Mouse (Mus musculus) adrenal gland, postnatal 4 days (tissue): ENCODE measurements around the gene Cxcr3. TPM values are rescaled to one million over a fixed set of nuclear protein-coding genes. Genes with fewer than 3 reads are reported as not detected.
A peak's percentile ranks its signal among the peaks of the same experiment; 100 is the strongest.

Experiments used
- DNase-seq, 2 experiments: peaks; one replicate each; pipeline ENCODE4 v3.0.0; 2021 to 2022; ENCODE audit warnings: low spot score in 2 of 2, mixed read lengths in 2 of 2
- long read RNA-seq, 2 experiments: library from polyadenylated mRNA; stranded (forward); transcript quantifications; one replicate each; pipeline ENCODE4 v2.0.0; 2021
- total RNA-seq, 2 experiments: library from RNA; stranded (reverse); gene quantifications; 2 replicates each; pipeline ENCODE4 v1.2.3; 2021

Gene Cxcr3
- total RNA-seq, result under 1 TPM; 0.17 to 0.71 TPM
- long read RNA-seq, experiment 1, result 0 reads
- long read RNA-seq, experiment 2, result 0 reads

DNA sequence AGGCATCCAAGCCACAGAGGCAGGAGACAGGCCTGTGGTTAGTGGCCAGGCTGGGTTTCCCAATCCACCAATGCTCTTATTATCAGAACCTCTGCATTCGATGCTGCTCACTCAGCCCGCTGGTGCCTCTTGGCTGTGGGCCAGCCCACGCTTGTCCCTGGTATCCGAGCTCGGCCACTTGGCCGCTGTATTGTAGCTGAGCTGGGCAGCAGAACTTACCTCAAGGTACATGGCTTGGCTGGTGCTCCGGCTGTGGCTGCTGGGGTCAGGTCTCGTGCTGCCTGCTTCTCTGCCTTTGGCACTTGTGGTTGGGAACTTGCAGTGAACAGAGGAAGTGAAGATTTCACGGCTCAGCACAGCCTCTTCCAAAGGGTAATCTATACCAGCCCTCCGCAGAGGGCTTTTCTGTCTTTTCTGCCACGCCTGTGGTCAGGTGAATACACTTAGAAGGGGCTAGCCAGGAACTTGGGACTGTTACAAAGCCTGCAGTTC is at the start of gene Cxcr3:
Gene Cxcr3 (minus strand): TSS at position 442 of the 492 bp plus-strand sequence.
- DNase-seq, result peak in 1 of 2 experiments; percentile 10

DNA sequence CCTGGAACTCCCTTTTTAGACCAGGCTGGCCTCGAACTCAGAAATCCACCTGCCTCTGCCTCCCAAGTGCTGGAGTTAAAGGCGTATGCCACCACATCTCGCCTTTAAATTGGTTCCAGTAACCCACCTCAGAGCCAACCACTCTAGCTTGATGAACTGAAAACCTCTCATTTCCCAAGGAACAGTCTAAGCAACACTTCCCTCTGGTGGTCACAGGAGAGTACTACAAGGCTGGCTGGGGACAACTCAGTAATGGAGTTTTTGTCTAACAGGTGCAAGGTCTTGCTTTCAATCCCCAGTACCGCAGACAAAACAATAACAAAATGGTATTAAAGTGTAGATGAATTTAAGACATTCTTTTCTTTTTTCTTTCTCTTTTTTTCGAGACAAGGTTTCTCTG is 38.0 kb upstream of the Cxcr3 start:
- peak in 1 of 2 experiments; percentile 3 for DNase-seq

DNA sequence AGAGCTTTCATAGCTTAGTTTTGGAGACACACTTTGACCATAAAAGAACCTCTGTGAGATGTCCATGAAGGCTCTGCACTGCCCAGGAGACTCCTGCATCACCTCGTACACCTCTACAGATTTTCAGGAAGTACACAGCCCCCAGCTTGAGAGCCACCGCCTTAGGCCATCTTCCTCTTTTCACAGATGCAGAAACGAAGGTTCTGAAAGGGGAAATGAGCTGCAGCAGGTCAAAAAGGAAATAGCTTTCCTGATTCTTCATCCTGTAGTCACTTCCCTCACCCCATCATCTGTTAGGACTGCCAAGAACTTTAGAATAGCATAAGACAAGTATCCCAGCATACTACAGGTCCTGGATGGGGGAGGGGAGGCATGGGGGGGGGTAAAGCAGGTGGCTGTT is 36.2 kb upstream of the Cxcr3 start:
- no peak for DNase-seq

DNA sequence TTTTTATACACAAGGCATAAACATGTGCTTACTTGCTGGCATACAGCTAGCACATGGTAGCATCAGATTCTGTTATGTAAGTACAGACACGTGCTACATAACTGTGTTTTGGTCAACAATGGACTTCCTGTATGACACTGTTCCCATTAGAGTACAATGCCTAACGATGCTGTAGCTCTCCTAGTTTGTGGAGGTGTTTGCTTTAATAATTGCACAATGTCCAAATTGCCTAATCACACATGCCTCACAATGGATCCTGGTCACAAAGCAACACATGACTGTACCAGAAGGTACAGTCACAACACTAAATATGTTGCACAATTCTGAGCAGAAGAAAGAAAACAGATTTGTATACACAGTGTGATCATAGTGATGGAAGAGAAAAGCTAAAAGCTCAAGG is 35.4 kb upstream of the Cxcr3 start:
- DNase-seq, result no peak

DNA sequence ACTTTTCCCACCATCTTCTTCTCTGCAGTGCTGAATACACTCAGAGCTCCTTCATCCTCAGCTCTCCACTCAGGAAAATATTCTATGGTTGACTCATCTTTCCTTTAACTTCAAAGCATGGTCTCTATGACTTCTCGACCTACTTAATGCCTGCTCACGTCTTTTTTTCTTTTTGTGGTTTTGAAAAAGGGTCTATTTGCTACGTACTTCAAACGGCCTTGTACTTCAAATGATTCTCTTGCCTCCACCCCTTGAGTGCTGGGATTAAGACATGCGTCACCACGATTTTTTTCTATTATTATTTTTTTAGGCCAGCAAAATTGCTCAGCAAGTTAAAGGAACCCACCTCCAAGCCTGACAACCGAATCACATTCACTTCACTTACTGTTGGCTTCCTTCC is 33.2 kb upstream of the Cxcr3 start:
- DNase-seq, result no peak

DNA sequence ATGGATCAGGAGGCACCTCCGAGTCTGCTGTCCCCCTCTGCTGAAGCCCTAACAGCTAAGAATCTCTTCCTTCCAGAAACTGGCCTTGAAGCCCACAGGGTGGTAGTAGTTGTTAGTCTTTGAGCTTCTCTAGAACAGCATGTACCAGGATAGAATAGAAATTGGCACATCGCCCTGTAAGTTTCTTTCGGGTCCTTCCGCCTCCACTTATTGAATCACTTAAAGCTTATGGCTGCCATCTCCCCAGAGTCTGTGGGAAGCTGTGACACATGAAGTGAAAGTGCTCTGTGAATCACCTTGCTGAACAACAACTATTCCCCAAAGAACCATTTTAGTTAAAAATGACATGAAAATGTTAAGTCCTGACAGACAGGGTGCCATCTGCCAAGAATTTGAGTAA is 31.0 kb upstream of the Cxcr3 start:
- no peak for DNase-seq

DNA sequence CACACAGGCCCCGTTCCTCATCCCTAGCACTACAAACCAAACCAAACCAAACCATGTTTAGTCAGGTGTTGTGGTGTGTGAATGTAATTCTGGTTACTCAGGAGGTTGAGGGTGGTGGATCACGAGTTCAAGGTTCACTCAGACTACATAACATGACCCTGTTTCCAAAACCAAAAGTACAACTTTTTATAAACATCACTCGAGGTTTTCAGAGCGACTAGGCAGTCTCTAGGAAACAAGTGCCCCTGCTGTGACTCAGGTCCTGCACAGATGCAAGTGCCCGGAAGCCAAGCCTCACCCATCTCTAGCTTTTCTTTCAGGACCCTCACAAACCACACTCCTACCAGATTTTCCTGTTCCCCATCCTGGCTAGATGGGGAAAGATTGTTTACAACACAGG is 30.6 kb upstream of the Cxcr3 start:
- no peak for DNase-seq

DNA sequence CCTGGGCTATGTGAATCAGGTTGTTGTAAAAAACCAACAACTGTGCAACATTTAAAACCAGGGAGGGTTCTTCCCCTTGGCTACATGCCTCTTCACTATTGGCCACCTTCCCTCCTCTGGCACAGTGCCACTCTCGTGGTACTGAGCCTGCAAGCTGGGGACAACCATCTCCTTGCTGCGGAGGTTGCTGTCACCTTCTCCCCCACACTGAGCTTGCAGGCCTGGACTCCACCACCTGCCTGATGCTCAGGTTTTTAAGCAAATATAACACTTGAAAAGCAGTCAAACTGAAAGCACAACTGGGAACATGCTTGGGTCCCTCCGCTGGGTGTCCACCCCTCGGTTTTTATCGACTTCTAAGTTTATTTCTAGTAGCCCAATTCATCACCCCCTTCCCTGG is 20.4 kb upstream of the Cxcr3 start:
- no peak for DNase-seq

DNA sequence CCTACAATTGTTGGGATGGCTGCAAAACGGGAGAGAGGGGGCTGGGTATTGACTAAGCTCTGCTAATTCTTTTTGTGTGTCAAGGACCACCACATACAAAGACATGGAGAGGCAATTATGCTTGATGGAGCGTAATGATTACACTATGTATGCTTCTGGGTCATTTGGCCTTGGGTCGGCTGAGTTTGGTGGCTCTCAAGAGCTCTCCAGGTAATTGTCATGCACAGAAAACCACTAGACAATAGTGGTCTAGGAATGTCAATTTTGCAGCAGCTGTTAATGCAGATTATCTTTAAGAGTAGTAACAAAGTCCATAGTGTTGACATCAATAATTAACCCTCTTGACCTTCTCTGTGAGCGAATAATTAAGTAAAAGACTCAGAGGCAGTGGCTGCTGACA is 16.1 kb upstream of the Cxcr3 start:
- no peak for DNase-seq

DNA sequence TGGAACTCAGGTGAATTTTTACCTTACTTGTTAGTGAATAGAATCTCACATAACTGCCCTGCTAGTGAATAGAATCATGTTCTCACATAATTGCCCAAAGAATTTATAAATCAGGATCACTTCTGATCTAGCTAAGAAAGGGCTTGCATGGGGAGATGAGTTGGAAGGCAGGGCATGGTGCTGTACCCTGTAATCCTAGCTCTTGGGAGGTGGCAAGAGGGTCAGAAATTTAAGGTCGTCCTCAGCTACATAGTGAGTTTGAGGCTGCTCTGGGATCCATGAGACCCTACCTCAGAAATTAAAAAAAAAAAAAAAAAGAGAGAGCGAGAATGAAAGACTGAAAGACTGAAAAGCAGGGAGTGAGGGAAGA is 7.0 kb upstream of the Cxcr3 start:
- DNase-seq, result no peak

DNA sequence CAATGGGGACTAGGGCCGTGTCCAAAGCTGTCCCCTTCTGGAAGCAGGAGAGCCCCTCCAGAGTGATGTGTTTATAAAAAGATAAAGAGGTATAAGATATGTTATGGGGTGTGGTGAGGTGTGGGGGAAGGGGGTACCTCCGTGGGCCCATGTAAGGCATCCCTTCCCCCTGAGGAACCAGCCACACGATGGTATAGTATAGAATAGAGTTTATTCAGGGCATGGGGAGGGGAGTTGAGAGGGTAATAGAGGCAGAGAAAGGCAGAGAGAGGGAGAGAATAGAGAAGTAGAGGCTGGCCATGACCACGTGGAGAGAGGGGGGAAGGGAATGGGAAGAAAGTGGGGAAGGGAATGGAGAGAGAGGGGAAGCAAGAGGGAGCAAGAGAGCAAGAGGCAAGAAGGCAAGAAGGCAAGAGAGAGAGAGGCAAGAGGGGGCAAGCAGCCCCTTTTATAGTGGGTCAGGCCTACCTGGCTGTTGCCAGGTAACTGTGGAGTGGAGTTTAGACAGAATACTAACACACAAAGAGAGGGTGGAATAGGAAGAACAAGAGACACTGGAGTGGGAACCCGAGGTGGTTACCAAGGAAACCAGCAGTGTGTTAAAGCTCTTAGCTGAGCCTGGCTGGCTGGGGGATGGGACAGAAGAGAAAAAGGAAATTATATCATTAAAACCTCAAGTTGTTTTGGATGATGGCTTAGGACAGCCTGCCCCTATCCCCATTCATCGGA is 6.4 kb upstream of the Cxcr3 start:
- DNase-seq, result no peak

DNA sequence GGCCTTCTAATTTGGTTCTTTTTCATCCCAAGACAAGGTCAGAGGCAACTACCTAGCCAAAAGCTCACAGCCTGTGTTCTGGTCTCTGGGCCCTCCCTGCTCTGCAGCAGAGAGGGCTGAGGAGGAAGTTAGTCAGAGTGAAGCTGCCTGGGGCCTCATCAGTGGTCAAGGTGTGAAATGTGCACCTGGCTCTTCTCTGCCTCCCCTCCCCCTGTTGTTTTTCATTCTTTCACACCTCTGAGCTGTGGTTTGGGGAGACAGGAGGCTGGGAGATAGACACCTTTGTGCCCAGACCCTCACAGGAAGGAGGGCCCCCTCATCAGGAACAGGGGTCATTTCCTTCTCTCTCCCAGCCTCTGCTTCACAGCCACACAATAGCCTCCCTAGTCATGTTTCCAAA is 3.1 kb upstream of the Cxcr3 start:
- DNase-seq, result no peak

DNA sequence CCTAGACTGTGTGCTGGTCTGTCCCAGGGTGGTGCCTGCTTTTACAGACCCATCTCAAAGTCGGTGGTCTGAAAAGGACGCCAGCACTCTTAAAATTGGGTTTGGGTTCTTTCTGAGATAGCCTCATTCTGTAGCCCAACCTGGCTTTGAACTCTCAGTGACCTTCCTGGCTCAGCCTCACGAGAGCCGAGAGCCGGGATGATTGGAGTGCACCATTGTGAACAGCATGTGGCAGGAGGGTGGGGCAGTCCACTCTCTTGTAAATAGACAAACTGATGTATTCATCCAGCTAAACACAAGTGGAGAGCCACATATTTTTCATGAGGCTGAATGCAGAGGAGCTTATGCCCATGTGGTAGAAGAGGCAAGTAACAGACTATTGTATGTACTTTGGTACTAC is 912 bp upstream of the Cxcr3 start:
- no peak for DNase-seq

DNA sequence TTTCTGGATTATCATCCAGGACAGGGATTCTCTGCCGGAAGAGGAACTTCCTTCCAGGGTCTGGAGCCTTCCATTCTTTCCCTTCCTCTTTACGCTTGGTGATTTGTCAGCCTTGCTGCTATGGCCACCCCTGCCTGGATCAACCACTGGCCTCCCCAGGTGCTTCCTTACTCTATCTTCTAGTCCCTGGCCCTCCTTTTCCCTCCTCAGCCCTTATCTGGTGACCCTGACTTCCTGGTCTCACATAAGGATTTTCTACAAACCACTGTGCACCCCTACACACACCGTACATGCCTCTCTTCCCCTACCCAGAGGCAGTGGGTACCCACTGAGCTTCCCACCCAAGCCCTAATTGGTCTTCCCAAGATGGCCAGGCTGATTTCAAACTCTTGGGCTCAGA is 781 bp downstream of the Cxcr3 start:
- DNase-seq, result no peak

DNA sequence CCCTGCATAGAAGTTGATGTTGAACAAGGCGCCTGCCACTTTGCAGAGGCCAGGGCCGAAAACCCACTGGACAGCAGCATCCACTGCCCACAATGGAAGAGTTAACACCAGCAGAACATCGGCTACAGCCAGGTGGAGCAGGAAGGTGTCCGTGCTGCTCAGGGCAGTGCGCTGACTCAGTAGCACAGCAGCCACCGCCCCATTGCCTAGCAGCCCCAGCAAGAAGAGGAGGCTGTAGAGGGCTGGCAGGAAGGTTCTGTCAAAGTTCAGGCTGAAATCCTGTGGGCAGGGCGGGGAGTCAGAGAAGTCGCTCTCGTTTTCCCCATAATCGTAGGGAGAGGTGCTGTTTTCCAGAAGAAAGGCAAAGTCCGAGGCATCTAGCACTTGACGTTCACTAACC is 1.4 kb downstream of the Cxcr3 start:
- no peak for DNase-seq

DNA sequence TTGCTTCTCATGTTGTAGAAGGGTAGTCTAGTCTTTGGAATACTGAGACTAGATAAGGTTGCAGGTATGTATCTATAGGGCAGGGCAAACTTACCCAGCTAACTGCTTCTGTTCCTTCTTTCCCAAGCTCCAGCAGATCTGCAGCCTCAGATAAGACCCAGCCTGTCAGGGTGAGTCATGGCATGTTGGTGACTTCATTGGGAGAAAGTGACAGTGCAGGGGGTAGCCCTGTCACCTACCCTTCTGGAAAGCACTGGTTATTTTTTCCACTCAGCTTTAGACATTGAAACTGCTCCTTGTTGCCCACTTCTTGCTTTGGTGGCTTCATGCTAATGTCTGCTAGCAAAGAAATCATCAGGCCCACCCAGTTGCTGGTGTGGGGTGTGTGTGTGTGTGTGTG is 4.1 kb downstream of the Cxcr3 start:
- DNase-seq, result no peak

DNA sequence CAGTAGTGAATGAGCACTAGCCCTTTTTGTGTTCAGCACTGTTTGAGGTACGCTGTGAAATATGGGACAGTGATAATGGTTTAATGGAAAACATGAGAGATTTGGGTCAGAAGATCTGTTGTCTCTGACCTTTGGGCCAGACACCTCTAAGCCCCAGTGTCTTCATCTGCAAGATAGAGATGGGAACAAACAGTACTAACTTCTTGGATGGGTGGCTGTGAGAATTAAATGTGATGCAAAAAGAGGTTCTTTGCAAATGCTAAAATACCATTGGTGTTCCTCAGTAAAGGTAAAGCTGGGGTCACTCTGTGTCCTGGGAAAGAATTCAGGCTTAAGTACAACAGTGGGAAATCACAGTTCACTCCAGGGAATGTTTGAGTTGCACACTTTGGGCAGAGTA is 13.7 kb downstream of the Cxcr3 start:
- DNase-seq, result no peak

DNA sequence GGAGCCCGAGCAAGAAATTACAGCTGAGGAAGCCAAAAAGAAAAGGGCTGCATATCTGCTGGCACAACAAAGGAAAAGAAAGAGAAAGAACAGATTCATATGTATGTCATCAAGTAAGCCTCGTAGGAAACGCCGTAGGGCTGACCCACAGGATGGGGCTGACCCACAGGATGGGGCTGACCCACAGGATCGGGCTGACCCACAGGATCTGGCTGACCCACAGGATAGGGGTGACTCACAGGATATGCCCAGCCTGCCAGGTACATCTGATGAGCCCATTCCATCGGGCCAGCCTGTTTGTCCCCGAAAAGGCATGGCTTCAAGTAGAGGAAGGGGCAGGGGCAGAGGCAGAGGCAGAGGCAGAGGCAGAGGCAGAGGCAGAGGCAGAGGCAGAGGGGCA is 29.0 kb downstream of the Cxcr3 start:
- DNase-seq, result no peak

DNA sequence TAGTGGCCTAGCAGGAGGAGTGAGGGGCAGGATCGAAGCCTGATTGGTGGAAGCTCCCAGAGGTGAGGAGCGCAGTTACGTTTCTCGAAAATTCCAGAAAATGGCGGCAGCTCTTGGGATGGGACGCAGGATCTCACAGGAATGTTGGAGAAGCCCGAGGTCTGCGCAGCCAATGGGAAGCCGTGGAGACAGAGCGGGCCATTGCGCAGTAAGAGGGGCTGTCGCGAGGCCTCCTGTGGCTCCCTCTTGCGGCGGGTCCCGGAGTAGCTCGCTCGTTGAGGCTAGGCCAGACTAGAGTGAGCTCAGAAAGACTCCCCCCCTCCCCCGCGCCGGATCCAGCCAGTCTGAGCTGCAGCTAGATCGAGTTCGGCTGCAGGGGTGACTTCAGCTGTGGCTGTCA is 35.8 kb downstream of the Cxcr3 start:
- no peak for DNase-seq

DNA sequence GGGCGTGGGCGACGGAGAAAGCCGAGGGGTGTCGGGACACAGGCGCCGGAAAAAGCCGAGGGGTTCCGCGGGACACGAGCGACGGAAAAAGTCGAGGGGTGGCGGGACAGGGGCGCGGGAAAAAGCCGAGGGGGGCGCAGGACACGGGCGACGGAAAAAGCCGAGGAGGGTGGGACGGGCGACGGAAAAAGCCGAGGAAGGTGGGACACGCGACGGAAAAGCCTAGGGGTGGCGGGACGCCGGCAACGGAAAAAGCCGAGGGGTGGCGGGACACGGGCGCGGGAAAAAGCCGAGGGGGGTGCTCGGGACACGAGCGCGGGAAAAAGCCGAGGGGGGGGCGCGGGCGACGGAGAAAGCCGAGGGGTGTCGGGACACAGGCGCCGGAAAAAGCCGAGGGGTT is 36.5 kb downstream of the Cxcr3 start:
- no peak for DNase-seq

DNA sequence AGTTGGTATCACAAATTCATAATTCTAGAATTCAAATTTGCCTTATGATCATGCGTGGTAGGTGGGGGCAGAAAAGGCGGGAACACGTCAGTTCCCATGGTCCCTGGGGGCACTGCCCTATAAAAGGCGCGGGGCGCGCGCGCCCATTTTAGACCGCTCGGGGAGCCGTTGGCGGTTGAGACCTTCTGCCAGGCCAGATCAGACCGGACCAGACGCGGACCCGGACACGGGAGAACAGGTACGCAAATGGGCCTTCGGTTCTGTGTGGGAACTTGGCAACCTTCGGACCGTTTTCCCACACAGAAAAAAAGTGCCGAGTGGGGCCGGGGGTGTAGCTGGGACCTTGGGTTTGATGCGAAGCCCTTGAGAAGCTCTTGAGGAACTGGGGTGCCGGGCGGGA is 38.4 kb downstream of the Cxcr3 start:
- no peak for DNase-seq
